Mouse (Mus musculus): ENCODE measurements around the gene Emilin3. TPM values are rescaled to one million over a fixed set of nuclear protein-coding genes. Genes with fewer than 3 reads are reported as not detected.

The Emilin3 gene
- polyA plus RNA-seq, 2 experiments: 0.08 to 0.20 TPM

DNA sequence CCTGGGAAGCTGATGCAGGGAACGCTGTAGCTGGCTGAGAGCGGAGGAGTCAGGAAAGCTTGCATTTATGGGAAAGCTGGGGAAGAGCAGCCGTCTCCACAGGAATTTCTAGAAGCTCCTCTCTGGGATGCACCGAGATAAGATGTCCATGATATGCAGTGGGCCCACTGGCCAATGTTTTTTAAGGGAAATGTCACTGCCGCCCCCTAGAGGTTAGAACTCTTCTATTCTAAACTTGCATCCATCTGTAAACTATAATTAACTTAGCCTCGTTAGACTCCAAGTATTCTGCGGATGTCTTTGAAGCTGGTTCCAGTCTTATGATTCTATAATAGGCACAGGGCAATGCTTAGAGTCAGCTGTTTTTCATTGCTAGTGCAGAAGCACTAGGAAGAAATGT, 43.2 kb upstream of the Emilin3 start:
- ATAC-seq (ENCODE audit: insufficient read depth): no peak
- WGBS (ENCODE audit: insufficient replicate concordance): 67% methylated on average over 7 of the region's 7 CpGs
- Histone ChIP-seq H3K27ac (no peak overlapping the region), H3K4me1 (replicated peaks; ENCODE audit: control insufficient read depth in 2 of 2, insufficient read depth in 2 of 2, low read length in 1 of 2) (no peaks in the 10 kb centered on the region), H3K9ac (replicated peaks) (no peak overlapping the region), H3K36me3 (replicated peaks; ENCODE audit: control insufficient read depth, insufficient read depth, low read depth) (no peaks in the 10 kb centered on the region), H3K27me3 (ENCODE audit: control insufficient read depth, insufficient read depth, low read length) (no peaks in the 10 kb centered on the region), H3K4me3 (ENCODE audit: insufficient read depth in 1 of 2, low read depth in 2 of 2, low read length in 2 of 2) (no peak overlapping the region), H3K9me3 (ENCODE audit: control insufficient read depth, low read length) (no peaks in the 10 kb centered on the region), H3K4me2 (ENCODE audit: low read depth) (no peak overlapping the region)
- TF ChIP-seq EP300 (IDR thresholded peaks at IDR 0.05; ENCODE audit: low read depth): no peak
- 0 out of 2 replicates have a peak, but pooled peaks have one; percentile 14 for TF ChIP-seq CTCF (IDR thresholded peaks at IDR 0.05; ENCODE audit: low read depth)
- DNase-seq (ENCODE audit: low read depth in 3 of 3, low spot score in 3 of 3): no peak

DNA sequence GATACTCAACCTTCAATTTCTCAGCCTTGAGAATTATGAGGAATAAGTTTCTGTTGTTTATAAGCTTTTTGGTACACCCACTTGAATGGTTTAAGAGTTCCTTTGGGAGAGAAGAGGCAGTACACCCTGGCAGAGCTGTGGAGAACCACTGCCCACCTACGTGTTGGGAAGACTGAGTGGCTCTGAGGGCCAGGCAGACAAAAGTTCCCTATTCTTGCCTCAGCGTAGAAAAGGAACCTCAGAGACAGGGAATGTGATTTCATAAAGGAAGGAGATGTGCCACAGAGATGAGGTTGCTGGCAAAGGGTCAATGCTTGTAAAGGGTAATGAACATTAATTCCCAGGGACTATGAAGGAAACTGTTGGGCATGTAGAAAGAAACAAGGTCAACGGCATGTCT, 42.4 kb upstream of the Emilin3 start:
- Histone ChIP-seq H3K27ac (no peak overlapping the region), H3K4me3 (ENCODE audit: insufficient read depth in 1 of 2, low read depth in 2 of 2, low read length in 2 of 2) (no peak overlapping the region), H3K36me3 (replicated peaks; ENCODE audit: control insufficient read depth, insufficient read depth, low read depth) (no peaks in the 10 kb centered on the region), H3K9ac (replicated peaks) (no peak overlapping the region), H3K4me1 (replicated peaks; ENCODE audit: control insufficient read depth in 2 of 2, insufficient read depth in 2 of 2, low read length in 1 of 2) (no peaks in the 10 kb centered on the region), H3K27me3 (ENCODE audit: control insufficient read depth, insufficient read depth, low read length) (no peaks in the 10 kb centered on the region), H3K4me2 (ENCODE audit: low read depth) (no peak overlapping the region), H3K9me3 (ENCODE audit: control insufficient read depth, low read length) (no peaks in the 10 kb centered on the region)
- WGBS (ENCODE audit: insufficient replicate concordance): 77% methylated on average over 3 of the region's 3 CpGs
- DNase-seq (ENCODE audit: low read depth in 3 of 3, low spot score in 3 of 3) (no peak), ATAC-seq (ENCODE audit: insufficient read depth) (no peak)
- no peak for TF ChIP-seq CTCF (IDR thresholded peaks at IDR 0.05; ENCODE audit: low read depth)
- TF ChIP-seq EP300 (IDR thresholded peaks at IDR 0.05; ENCODE audit: low read depth): no peak

DNA sequence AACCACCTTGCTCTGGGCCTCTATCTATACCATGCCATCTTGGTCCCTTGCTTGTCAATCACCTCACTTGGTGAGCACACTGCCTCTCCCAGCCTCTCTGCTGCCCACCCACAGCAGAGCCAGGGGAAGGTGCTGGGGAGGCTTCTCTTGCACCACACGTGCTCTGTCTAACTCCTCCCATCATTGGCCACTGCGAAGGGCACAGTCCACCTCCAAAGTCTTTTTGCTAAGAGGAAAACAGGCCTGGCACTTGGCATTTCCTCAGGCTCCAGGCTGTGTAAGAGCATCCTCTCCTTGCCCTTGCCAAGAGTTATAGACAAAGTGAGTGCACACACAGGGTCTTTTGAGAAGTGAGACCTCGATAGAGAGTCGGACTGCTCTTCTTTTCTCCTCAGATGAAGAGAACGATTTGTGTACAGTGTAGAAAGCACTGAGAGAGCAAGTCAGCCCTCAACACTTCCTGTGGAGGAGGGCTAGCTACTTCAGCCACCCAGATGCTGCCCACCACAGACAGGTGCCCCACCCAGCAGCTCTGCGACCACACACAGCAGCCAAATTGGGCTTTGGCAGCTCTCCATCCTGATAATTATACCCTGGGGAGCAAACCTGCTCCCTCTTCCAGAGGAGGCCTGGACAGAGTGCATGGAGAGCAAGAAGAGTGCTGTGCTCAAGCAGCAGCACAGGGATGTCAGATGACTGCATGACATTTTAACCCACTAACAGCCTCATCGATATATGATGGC, 41.2 kb upstream of the Emilin3 start:
- H3K4me2 ChIP-seq (ENCODE audit: low read depth): no peak overlapping the region
- no peak for ATAC-seq (ENCODE audit: insufficient read depth)
- no peaks in the 10 kb centered on the region for H3K4me1 ChIP-seq (replicated peaks; ENCODE audit: control insufficient read depth in 2 of 2, insufficient read depth in 2 of 2, low read length in 1 of 2)
- H3K4me3 ChIP-seq (ENCODE audit: insufficient read depth in 1 of 2, low read depth in 2 of 2, low read length in 2 of 2): no peak overlapping the region
- 62% methylated on average over 7 of the region's 7 CpGs for WGBS (ENCODE audit: insufficient replicate concordance)
- DNase-seq (ENCODE audit: low read depth in 3 of 3, low spot score in 3 of 3): no peak
- TF ChIP-seq EP300 (IDR thresholded peaks at IDR 0.05; ENCODE audit: low read depth) (no peak), CTCF (IDR thresholded peaks at IDR 0.05; ENCODE audit: low read depth) (no peak)
- no peak overlapping the region for H3K9ac ChIP-seq (replicated peaks)
- H3K27me3 ChIP-seq (ENCODE audit: control insufficient read depth, insufficient read depth, low read length): no peaks in the 10 kb centered on the region
- no peaks in the 10 kb centered on the region for H3K9me3 ChIP-seq (ENCODE audit: control insufficient read depth, low read length)
- H3K27ac ChIP-seq: no peak overlapping the region
- H3K36me3 ChIP-seq (replicated peaks; ENCODE audit: control insufficient read depth, insufficient read depth, low read depth): peaks cover 2% of the 10 kb centered on the region; the same call in 1 of the 2 replicates

DNA sequence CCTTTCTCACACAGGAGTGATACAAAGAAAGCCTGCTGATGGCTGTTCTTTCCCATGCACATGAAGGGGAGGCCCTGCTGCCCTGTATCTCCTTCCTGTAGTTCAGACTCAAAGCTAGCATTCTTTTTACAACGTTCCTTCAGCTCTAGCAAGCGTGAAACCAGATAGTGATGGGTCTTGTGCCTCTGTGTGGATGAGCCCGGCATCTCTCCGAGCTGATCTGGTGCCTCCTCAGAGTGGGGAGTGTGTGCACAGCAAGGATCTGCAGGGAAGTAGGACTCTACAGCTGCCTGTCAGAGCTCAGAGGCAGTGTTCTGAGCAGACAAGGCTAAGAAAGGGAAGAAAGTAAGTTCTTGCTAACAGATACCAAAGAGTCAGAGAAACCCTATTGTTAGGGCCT, 39.5 kb upstream of the Emilin3 start:
- no peak for ATAC-seq (ENCODE audit: insufficient read depth)
- no peaks in the 10 kb centered on the region for H3K27me3 ChIP-seq (ENCODE audit: control insufficient read depth, insufficient read depth, low read length)
- peaks cover 2% of the 10 kb centered on the region; the same call in 1 of the 2 replicates for H3K36me3 ChIP-seq (replicated peaks; ENCODE audit: control insufficient read depth, insufficient read depth, low read depth)
- no peak overlapping the region for H3K9ac ChIP-seq (replicated peaks)
- DNase-seq (ENCODE audit: low read depth in 3 of 3, low spot score in 3 of 3): no peak
- no peaks in the 10 kb centered on the region for H3K9me3 ChIP-seq (ENCODE audit: control insufficient read depth, low read length)
- H3K4me1 ChIP-seq (replicated peaks; ENCODE audit: control insufficient read depth in 2 of 2, insufficient read depth in 2 of 2, low read length in 1 of 2): no peaks in the 10 kb centered on the region
- WGBS (ENCODE audit: insufficient replicate concordance): 68% methylated on average over 4 of the region's 4 CpGs
- no peak overlapping the region for H3K27ac ChIP-seq
- H3K4me2 ChIP-seq (ENCODE audit: low read depth): no peak overlapping the region
- H3K4me3 ChIP-seq (ENCODE audit: insufficient read depth in 1 of 2, low read depth in 2 of 2, low read length in 2 of 2): no peak overlapping the region
- TF ChIP-seq CTCF (IDR thresholded peaks at IDR 0.05; ENCODE audit: low read depth) (no peak), EP300 (IDR thresholded peaks at IDR 0.05; ENCODE audit: low read depth) (no peak)

DNA sequence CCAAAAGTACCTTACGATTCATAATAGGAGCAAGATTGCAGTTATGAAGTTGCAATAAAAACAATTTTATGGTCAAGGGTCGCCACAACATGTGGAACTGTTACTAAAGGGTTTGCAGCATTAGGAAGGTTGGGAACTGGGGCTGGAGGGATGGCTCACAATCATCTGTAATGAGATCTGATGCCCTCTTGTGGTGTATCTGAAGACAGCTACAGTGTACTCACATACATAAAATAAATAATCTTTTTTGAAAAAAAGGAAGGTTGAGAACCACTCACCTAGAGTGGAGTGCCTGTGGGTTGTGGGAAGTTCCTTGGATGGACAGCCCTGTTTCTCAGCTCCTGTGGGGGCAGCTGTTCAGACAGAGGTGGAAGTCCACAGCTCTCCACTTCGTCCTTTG, 30.3 kb upstream of the Emilin3 start:
- 55% methylated on average over 3 of the region's 3 CpGs for WGBS (ENCODE audit: insufficient replicate concordance)

More for the DNA sequence above, 30.3 kb upstream of the Emilin3 start:
- TF ChIP-seq EP300 (IDR thresholded peaks at IDR 0.05; ENCODE audit: low read depth) (no peak), CTCF (IDR thresholded peaks at IDR 0.05; ENCODE audit: low read depth) (no peak; the same call in 1 of the 2 replicates)
- Histone ChIP-seq H3K9ac (replicated peaks) (no peak overlapping the region), H3K4me3 (ENCODE audit: insufficient read depth in 1 of 2, low read depth in 2 of 2, low read length in 2 of 2) (no peak overlapping the region), H3K4me1 (replicated peaks; ENCODE audit: control insufficient read depth in 2 of 2, insufficient read depth in 2 of 2, low read length in 1 of 2) (no peaks in the 10 kb centered on the region), H3K9me3 (ENCODE audit: control insufficient read depth, low read length) (no peaks in the 10 kb centered on the region), H3K27me3 (ENCODE audit: control insufficient read depth, insufficient read depth, low read length) (no peaks in the 10 kb centered on the region), H3K36me3 (replicated peaks; ENCODE audit: control insufficient read depth, insufficient read depth, low read depth) (no peaks in the 10 kb centered on the region), H3K27ac (no peak overlapping the region), H3K4me2 (ENCODE audit: low read depth) (no peak overlapping the region)
- no peak for DNase-seq (ENCODE audit: low read depth in 3 of 3, low spot score in 3 of 3)
- no peak for ATAC-seq (ENCODE audit: insufficient read depth)
